Mouse (Mus musculus) neural tube, embryonic 12.5 days (tissue): ENCODE data around the gene Thsd7a. TPM values are rescaled to one million over a fixed set of nuclear protein-coding genes. Genes with fewer than 3 reads are reported as not detected.
A peak's percentile ranks its signal among the peaks of the same experiment; 100 is the strongest.

ENCODE experiments used
- ATAC-seq: fragments of 200-750 bp; cut with Nextera tagmentation; 2 replicates; pipeline ENCODE4 v1.8.0; 2017; ENCODE audit warnings: low read depth, mild to moderate bottlenecking, moderate TSS enrichment, moderate library complexity; ENCODE audit not compliant: low FRiP score
- H3K27ac ChIP-seq: fragments of 300-500 bp; sonication (generic); 2 replicates; pipeline ENCODE4 v1.5.1; 2016
- H3K27me3 ChIP-seq: fragments of 300-500 bp; sonication (generic); replicated peaks from 2 replicates; pipeline ENCODE4 v1.6.1; 2016; ENCODE audit warnings: mild to moderate bottlenecking
- H3K36me3 ChIP-seq: fragments of 300-500 bp; sonication (generic); 2 replicates; pipeline ENCODE4 v1.6.1; 2016; ENCODE audit warnings: mild to moderate bottlenecking
- H3K4me1 ChIP-seq: fragments of 300-500 bp; sonication (generic); 2 replicates; pipeline ENCODE4 v1.6.1; 2016
- H3K4me2 ChIP-seq: fragments of 300-500 bp; sonication (generic); replicated peaks from 2 replicates; pipeline ENCODE4 v1.6.1; 2016; ENCODE audit warnings: mild to moderate bottlenecking
- H3K4me3 ChIP-seq: fragments of 300-500 bp; sonication (generic); 2 replicates; pipeline ENCODE4 v1.5.1; 2016
- H3K9ac ChIP-seq: fragments of 300-500 bp; sonication (generic); 2 replicates; pipeline ENCODE4 v1.6.1; 2016; ENCODE audit warnings: mild to moderate bottlenecking
- H3K9me3 ChIP-seq: fragments of 300-500 bp; sonication (generic); 2 replicates; pipeline ENCODE4 v1.6.1; 2016; ENCODE audit warnings: mild to moderate bottlenecking
- WGBS: fragments of 180-500 bp; shearing (Covaris S2); methylation state at CpG from one replicate; pipeline ENCODE4 v1.1.7; 2016; 5-methylcytosine and 5-hydroxymethylcytosine counted together
- polyA plus RNA-seq: library from polyadenylated mRNA; unstranded; fragments of >200 nt; fragmentation: Nextera tagmentation; extraction: Ambion mirVana; gene quantifications from 2 replicates; pipeline ENCODE4 v1.2.1, GENCODE M21; 2016

The Thsd7a gene
- polyA plus RNA-seq, 1 experiment from 2014 or later = 34.6 TPM

DNA sequence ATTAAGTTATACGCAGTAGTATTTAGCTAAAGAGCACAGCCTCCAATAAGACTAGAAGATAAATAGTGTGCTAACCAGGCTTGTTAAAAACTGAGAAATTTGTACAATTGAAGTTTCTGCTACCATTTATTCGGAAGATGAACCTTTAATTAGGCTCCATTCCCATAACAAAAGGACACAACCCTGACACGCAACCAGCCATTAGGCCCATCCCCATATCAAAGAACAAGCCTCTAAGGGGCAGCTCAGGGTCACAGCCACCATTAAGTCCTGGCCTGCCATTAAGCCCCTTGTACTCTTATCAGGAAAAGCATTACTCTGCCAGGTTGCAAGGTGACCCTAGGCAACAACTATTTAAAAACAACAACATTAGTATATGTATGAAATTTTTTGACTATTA lies 198.0 kb downstream of the Thsd7a start:
- no peaks in the 10 kb centered on the region for H3K9me3 ChIP-seq
- no peak overlapping the region for H3K4me3 ChIP-seq
- no peaks in the 10 kb centered on the region for H3K4me1 ChIP-seq
- H3K4me2 ChIP-seq = no peak overlapping the region
- WGBS = 56% methylated on average over 3 of the region's 3 CpGs
- no peak overlapping the region for H3K27ac ChIP-seq
- H3K9ac ChIP-seq = no peak overlapping the region
- ATAC-seq = no peak
- peaks cover 3% of the 10 kb centered on the region; the same call in 1 of the 2 replicates for H3K36me3 ChIP-seq
- H3K27me3 ChIP-seq = no peaks in the 10 kb centered on the region

DNA sequence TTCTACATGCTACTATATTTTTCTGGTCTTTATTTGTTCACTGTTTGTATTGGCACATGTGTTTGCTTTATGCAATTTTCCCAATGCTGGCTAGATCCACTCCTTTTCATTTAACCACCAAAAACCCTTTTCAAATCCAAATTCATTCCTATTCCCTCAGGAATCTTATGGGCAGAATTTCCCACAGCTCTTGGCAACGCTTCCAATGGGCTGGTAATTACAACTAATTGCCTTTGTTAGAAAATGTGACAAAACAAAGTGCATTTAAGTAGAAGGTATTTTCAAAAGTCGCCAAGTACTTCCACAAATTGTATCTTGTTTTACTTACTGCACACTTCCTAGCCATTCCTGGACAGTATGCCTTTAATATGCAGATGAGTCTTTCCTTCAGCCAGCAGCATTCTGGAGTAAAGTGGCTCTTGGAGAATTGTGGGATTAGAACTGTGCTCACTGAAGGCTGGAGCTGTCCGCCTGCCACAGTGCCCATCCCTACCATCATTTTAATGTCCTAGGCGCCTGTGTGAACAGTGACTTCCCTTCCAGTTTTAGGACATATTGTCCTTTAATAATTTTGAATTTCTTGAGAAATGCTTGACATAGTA lies 199.1 kb downstream of the Thsd7a start:
- no peak overlapping the region for H3K27ac ChIP-seq
- no peaks in the 10 kb centered on the region for H3K27me3 ChIP-seq
- H3K4me1 ChIP-seq = no peaks in the 10 kb centered on the region
- 39% methylated on average over 4 of the region's 4 CpGs for WGBS
- ATAC-seq = no peak
- no peaks in the 10 kb centered on the region for H3K9me3 ChIP-seq
- no peak overlapping the region for H3K4me2 ChIP-seq
- peaks cover 3% of the 10 kb centered on the region; the same call in 1 of the 2 replicates for H3K36me3 ChIP-seq
- H3K4me3 ChIP-seq = no peak overlapping the region
- H3K9ac ChIP-seq = no peak overlapping the region

DNA sequence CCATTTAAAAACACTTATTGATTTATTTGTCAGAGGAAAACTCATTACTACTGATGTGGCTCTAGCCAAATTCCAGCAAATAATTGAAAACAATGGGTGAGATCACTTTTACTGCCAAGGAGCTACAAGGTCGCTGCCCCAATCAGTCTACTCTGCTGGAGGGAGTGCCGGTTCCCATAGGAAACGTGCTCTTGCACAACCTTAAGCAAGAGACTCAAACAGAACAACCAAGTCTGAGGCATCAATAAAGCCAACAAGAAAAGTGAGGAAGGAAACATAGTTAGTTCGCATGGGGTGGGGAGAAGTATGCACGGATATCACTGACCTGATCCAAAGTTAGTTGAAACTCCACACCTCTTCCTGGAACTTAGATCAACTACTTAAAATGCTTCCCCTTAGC lies 205.1 kb downstream of the Thsd7a start:
- H3K27me3 ChIP-seq = no peaks in the 10 kb centered on the region
- no peak overlapping the region for H3K27ac ChIP-seq
- no peak overlapping the region for H3K9ac ChIP-seq
- no peak overlapping the region for H3K4me2 ChIP-seq
- H3K9me3 ChIP-seq = no peaks in the 10 kb centered on the region
- no peaks in the 10 kb centered on the region for H3K36me3 ChIP-seq
- 32% methylated on average over 5 of the region's 5 CpGs for WGBS
- no peaks in the 10 kb centered on the region for H3K4me1 ChIP-seq
- H3K4me3 ChIP-seq = no peak overlapping the region
- ATAC-seq = no peak

DNA sequence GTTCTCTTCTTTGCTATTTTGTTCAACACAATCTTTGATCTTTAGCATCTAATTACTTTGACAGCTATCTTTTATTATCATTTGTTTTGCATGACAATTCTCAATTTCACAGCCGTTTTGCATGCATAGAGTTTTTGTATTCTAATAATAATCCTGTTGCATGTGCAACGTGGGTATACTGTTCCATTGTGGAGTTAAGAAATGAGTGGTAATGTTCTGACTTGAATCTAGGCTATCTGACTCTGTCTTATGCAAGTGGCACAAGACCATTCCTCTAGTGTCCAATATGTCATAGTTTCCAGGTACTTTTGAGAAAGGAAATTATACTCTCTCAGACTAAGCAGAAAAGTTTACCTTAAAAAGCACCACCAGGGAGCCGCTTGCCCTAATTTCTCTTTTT lies 206.7 kb downstream of the Thsd7a start:
- no peak overlapping the region for H3K9ac ChIP-seq
- no peak overlapping the region for H3K27ac ChIP-seq
- H3K36me3 ChIP-seq = no peaks in the 10 kb centered on the region
- no peaks in the 10 kb centered on the region for H3K4me1 ChIP-seq
- no peak overlapping the region for H3K4me2 ChIP-seq
- H3K9me3 ChIP-seq = no peaks in the 10 kb centered on the region
- no peak overlapping the region for H3K4me3 ChIP-seq
- H3K27me3 ChIP-seq = no peaks in the 10 kb centered on the region
- no peak for ATAC-seq
- WGBS = 53% methylated on average over 3 of the region's 3 CpGs

GRCm38 (mm10) chr6:12519121-12519520 lies 230.1 kb downstream of the Thsd7a start:
- no peaks in the 10 kb centered on the region for H3K9me3 ChIP-seq
- no peak overlapping the region for H3K4me2 ChIP-seq
- H3K9ac ChIP-seq = no peak overlapping the region
- H3K4me1 ChIP-seq = no peaks in the 10 kb centered on the region
- H3K36me3 ChIP-seq = no peaks in the 10 kb centered on the region
- no peak overlapping the region for H3K27ac ChIP-seq
- H3K27me3 ChIP-seq = no peaks in the 10 kb centered on the region
- ATAC-seq = no peak
- H3K4me3 ChIP-seq = no peak overlapping the region

- no peak overlapping the region for H3K4me3 ChIP-seq
- H3K9ac ChIP-seq = no peak overlapping the region
- H3K9me3 ChIP-seq = no peaks in the 10 kb centered on the region
- no peaks in the 10 kb centered on the region for H3K27me3 ChIP-seq
- H3K27ac ChIP-seq = no peak overlapping the region
- ATAC-seq = no peak
- H3K36me3 ChIP-seq = no peaks in the 10 kb centered on the region
- no peaks in the 10 kb centered on the region for H3K4me1 ChIP-seq
- H3K4me2 ChIP-seq = no peak overlapping the region
- 65% methylated on average over 9 of the region's 9 CpGs for WGBS
Observed at GRCm38 (mm10) chr6:12518283-12518903, 230.8 kb downstream of the Thsd7a start.

DNA sequence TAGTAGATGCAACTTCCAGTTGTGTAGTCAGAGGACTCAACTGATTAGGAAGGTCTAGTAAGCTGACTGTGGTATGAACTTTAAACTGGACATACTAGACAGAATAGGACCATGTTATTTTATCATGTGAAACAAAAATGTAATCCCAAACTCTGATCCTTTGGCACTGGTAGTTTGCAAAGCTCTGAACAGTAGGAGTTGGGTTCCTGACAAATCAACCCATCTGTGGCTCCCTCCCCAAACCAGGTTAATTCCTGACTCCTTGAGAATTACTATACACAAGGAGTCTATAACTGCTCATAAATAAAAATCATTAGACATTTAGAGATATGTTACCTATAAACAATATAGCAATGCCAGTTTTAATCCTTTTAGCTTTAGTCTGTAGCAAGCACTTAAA lies 231.5 kb downstream of the Thsd7a start:
- no peak overlapping the region for H3K4me2 ChIP-seq
- no peak for ATAC-seq
- no peak overlapping the region for H3K4me3 ChIP-seq
- H3K27me3 ChIP-seq = no peaks in the 10 kb centered on the region
- no peaks in the 10 kb centered on the region for H3K36me3 ChIP-seq
- no peaks in the 10 kb centered on the region for H3K9me3 ChIP-seq
- no peak overlapping the region for H3K27ac ChIP-seq
- H3K4me1 ChIP-seq = no peaks in the 10 kb centered on the region
- H3K9ac ChIP-seq = no peak overlapping the region

GRCm38 (mm10) chr6:12506877-12507276 lies 242.3 kb downstream of the Thsd7a start:
- ATAC-seq = no peak
- Histone ChIP-seq H3K9me3 (no peaks in the 10 kb centered on the region), H3K36me3 (no peaks in the 10 kb centered on the region), H3K4me1 (no peaks in the 10 kb centered on the region), H3K27me3 (no peaks in the 10 kb centered on the region), H3K9ac (no peak overlapping the region), H3K27ac (no peak overlapping the region), H3K4me3 (no peak overlapping the region), H3K4me2 (no peak overlapping the region)
- WGBS = 92% methylated on average over 2 of the region's 2 CpGs

DNA sequence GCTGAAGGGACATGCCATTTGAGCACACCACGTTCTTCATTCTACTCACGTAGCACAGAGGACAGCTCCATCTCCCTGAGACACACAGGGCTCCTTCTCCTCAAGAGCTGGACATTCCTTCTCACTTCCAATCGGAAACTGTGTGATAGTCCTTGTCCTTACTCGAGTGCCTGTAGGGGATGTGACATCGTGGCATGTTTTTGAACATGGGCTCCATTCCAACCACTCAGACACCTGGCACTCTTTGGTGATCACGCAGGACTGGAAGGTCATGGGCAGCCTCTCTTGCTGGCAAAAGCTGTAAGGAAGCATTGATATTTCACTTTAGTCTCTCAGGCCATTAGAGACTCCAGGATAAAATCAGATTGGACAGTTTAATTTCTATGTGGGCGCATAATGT lies 245.3 kb downstream of the Thsd7a start:
- Histone ChIP-seq H3K9ac (no peak overlapping the region), H3K4me1 (no peaks in the 10 kb centered on the region), H3K27me3 (no peaks in the 10 kb centered on the region), H3K27ac (no peak overlapping the region), H3K36me3 (no peaks in the 10 kb centered on the region), H3K9me3 (no peaks in the 10 kb centered on the region), H3K4me2 (no peak overlapping the region), H3K4me3 (no peak overlapping the region)
- 91% methylated on average over 7 of the region's 7 CpGs for WGBS
- ATAC-seq = no peak

GRCm38 (mm10) chr6:12500888-12501287 lies 248.3 kb downstream of the Thsd7a start:
- Histone ChIP-seq H3K4me2 (no peak overlapping the region), H3K9ac (no peak overlapping the region), H3K4me1 (no peaks in the 10 kb centered on the region), H3K27me3 (no peaks in the 10 kb centered on the region), H3K27ac (no peak overlapping the region), H3K9me3 (no peaks in the 10 kb centered on the region), H3K36me3 (no peaks in the 10 kb centered on the region), H3K4me3 (no peak overlapping the region)
- WGBS = 83% methylated on average over 7 of the region's 7 CpGs
- no peak for ATAC-seq

GRCm38 (mm10) chr6:12499866-12500265 lies 249.3 kb downstream of the Thsd7a start:
- no peaks in the 10 kb centered on the region for H3K9me3 ChIP-seq
- H3K4me2 ChIP-seq = no peak overlapping the region
- H3K4me1 ChIP-seq = no peaks in the 10 kb centered on the region
- no peaks in the 10 kb centered on the region for H3K27me3 ChIP-seq
- H3K4me3 ChIP-seq = no peak overlapping the region
- ATAC-seq = no peak
- no peak overlapping the region for H3K27ac ChIP-seq
- no peak overlapping the region for H3K9ac ChIP-seq
- no peaks in the 10 kb centered on the region for H3K36me3 ChIP-seq

- Histone ChIP-seq H3K36me3 (no peaks in the 10 kb centered on the region), H3K27me3 (no peaks in the 10 kb centered on the region), H3K9ac (no peak overlapping the region), H3K4me1 (peaks cover 8% of the 10 kb centered on the region), H3K27ac (no peak overlapping the region), H3K9me3 (no peaks in the 10 kb centered on the region), H3K4me3 (no peak overlapping the region), H3K4me2 (no peak overlapping the region)
- no peak for ATAC-seq
- WGBS = 86% methylated on average over 1 of the region's 1 CpGs
Observed at GRCm38 (mm10) chr6:12493571-12493970, 255.6 kb downstream of the Thsd7a start.

GRCm38 (mm10) chr6:12488882-12489281 lies 260.3 kb downstream of the Thsd7a start:
- H3K9me3 ChIP-seq = no peaks in the 10 kb centered on the region
- peak; percentile 83 for ATAC-seq
- H3K4me2 ChIP-seq = no peak overlapping the region
- no peak overlapping the region for H3K9ac ChIP-seq
- H3K4me3 ChIP-seq = no peak overlapping the region
- WGBS = 18% methylated on average over 1 of the region's 1 CpGs
- H3K27me3 ChIP-seq = no peaks in the 10 kb centered on the region
- peaks cover 8% of the 10 kb centered on the region for H3K4me1 ChIP-seq
- H3K36me3 ChIP-seq = no peaks in the 10 kb centered on the region
- no peak overlapping the region for H3K27ac ChIP-seq
